Mouse (Mus musculus) C2C12 (cell line): ENCODE results near the gene Ifnar2.

ENCODE experiments used
- CEBPB ChIP-seq: IDR thresholded peaks from one replicate; pipeline ENCODE4 v1.6.1; 2011; ENCODE audit warnings: low read depth, mild to moderate bottlenecking, control low read depth, moderate library complexity
- CTCF ChIP-seq: IDR thresholded peaks from one replicate; pipeline ENCODE4 v1.5.1; 2011; ENCODE audit not compliant: control insufficient read depth, insufficient read depth, insufficient read length
- MAX ChIP-seq: IDR thresholded peaks from one replicate; pipeline ENCODE4 v1.6.1; 2011; ENCODE audit warnings: mild to moderate bottlenecking, control low read depth
- USF1 ChIP-seq: IDR thresholded peaks from one replicate; pipeline ENCODE4 v1.6.1; 2011; ENCODE audit warnings: low read depth, mild to moderate bottlenecking, control low read depth, moderate library complexity

DNA sequence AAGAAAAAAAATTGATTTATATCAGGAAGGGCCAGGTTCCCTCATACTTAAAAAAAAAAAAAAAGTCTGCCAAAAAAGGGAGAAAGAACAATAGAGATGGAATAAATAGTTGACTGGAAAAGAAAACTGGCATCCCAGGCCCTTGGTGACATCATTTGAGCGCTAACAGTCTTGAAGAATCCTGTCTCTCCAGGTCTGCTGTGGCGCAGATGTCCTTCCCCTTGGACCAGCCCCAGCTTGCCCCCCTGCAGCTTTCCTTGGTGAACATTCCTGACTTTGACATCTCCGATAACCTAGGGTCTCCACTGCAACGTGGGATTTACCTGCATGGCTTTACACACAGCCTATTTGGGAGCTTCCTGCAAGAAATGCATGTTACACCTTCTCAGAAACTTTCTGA, 9.0 kb downstream of the Ifnar2 start:
- TF ChIP-seq CTCF: no peak
- no peak for TF ChIP-seq CEBPB
- TF ChIP-seq MAX: no peak
- TF ChIP-seq USF1: no peak
